Mouse (Mus musculus): ENCODE results near the gene Tnnc1.

The Tnnc1 gene

GRCm38 (mm10) chr14:31184195-31184594 is 23.9 kb upstream of the Tnnc1 start:
- DNase-seq (ENCODE audit: low spot score in 2 of 2): no peak

- no peak for DNase-seq (ENCODE audit: low spot score in 2 of 2)
Observed at GRCm38 (mm10) chr14:31186656-31187055, 21.5 kb upstream of the Tnnc1 start.

- no peak for DNase-seq (ENCODE audit: low spot score in 2 of 2)
Observed at GRCm38 (mm10) chr14:31188771-31189181, 19.3 kb upstream of the Tnnc1 start.

- no peak for DNase-seq (ENCODE audit: low spot score in 2 of 2)
Observed at GRCm38 (mm10) chr14:31189348-31189747, 18.8 kb upstream of the Tnnc1 start.

- DNase-seq (ENCODE audit: low spot score in 2 of 2): no peak
Observed at GRCm38 (mm10) chr14:31191936-31192335, 16.2 kb upstream of the Tnnc1 start.

- no peak for DNase-seq (ENCODE audit: low spot score in 2 of 2)
Observed at GRCm38 (mm10) chr14:31193791-31194190, 14.3 kb upstream of the Tnnc1 start.

GRCm38 (mm10) chr14:31194441-31194840 is 13.7 kb upstream of the Tnnc1 start:
- no peak for DNase-seq (ENCODE audit: low spot score in 2 of 2)

GRCm38 (mm10) chr14:31194891-31195513 is 13.1 kb upstream of the Tnnc1 start:
- DNase-seq (ENCODE audit: low spot score in 2 of 2): no peak

GRCm38 (mm10) chr14:31195521-31195920 is 12.6 kb upstream of the Tnnc1 start:
- DNase-seq (ENCODE audit: low spot score in 2 of 2): no peak

GRCm38 (mm10) chr14:31195968-31196367 is 12.1 kb upstream of the Tnnc1 start:
- no peak for DNase-seq (ENCODE audit: low spot score in 2 of 2)

GRCm38 (mm10) chr14:31197547-31198516 is 10.3 kb upstream of the Tnnc1 start:
- DNase-seq (ENCODE audit: low spot score in 2 of 2): no peak

- DNase-seq (ENCODE audit: low spot score in 2 of 2): no peak
Observed at GRCm38 (mm10) chr14:31199599-31199998, 8.5 kb upstream of the Tnnc1 start.

- DNase-seq (ENCODE audit: low spot score in 2 of 2): no peak
Observed at GRCm38 (mm10) chr14:31200038-31200437, 8.1 kb upstream of the Tnnc1 start.

- no peak for DNase-seq (ENCODE audit: low spot score in 2 of 2)
Observed at GRCm38 (mm10) chr14:31204844-31205243, 3.3 kb upstream of the Tnnc1 start.

GRCm38 (mm10) chr14:31205244-31205561 is 2.9 kb upstream of the Tnnc1 start:
- no peak for DNase-seq (ENCODE audit: low spot score in 2 of 2)

- peak in 1 of 2 experiments; percentile 34 for DNase-seq (ENCODE audit: low spot score in 2 of 2)
Observed at GRCm38 (mm10) chr14:31205562-31206467, 2.3 kb upstream of the Tnnc1 start.

- DNase-seq (ENCODE audit: low spot score in 2 of 2): peak; percentile 89 to 94
Observed at GRCm38 (mm10) chr14:31206472-31206981, 1.6 kb upstream of the Tnnc1 start.

- DNase-seq (ENCODE audit: low spot score in 2 of 2): no peak
Observed at GRCm38 (mm10) chr14:31207070-31207830, 862 bp upstream of the Tnnc1 start.

GRCm38 (mm10) chr14:31209133-31209557 is 1.0 kb downstream of the Tnnc1 start:
- DNase-seq (ENCODE audit: low spot score in 2 of 2): no peak

GRCm38 (mm10) chr14:31211854-31212253 is 3.7 kb downstream of the Tnnc1 start:
- no peak for DNase-seq (ENCODE audit: low spot score in 2 of 2)

GRCm38 (mm10) chr14:31212499-31212898 is 4.4 kb downstream of the Tnnc1 start:
- DNase-seq (ENCODE audit: low spot score in 2 of 2): no peak

Measured in frontal cortex, postnatal 10 days (tissue).